Mouse (Mus musculus): Measurements from ENCODE around the gene Col1a1.

Col1a1 gene

DNA sequence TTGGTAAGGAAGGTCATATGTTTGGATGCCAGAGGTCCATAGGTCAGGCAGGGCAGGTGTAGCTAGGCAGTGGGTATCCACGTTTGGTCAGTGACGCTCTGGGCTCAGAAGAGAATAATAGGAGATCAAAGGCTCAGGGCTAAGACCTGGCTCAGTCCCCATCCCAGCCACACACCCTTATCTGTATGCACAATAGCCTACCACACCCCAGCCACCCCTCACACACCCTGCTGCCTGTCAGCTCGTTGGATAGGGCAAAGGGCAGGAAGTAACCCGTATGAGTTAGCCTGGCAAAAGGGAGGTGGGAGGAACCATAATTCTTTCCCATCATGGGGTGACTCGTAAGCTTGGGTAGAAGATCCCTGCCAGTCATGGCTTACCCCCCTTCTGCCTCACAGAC lies 61.6 kb downstream of the Col1a1 start:
- no peak for DNase-seq

DNA sequence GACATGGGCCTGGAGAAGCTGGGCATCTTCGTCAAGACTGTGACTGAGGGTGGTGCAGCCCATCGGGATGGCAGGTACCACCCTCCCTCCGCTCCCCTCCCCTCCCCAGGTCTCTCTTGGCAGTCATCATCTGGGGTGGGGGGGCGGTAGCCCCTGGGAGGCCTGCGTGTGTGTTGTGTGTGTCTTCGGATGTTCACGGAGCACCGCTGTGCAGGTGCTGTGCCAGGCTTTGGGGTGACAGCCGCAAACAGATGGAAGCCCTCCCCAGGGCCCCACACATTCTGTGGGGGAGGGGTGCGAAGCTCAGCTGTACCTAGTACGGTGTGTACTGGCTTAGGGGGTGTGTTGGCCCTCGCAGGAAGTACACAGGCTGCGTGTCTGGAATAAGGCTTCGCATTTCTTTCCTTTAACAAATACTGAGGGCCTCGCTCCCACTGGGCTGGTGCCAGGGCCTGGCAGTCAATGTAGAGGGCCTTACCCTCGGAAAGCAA lies 62.1 kb downstream of the Col1a1 start:
- DNase-seq: peak; percentile 80

DNA sequence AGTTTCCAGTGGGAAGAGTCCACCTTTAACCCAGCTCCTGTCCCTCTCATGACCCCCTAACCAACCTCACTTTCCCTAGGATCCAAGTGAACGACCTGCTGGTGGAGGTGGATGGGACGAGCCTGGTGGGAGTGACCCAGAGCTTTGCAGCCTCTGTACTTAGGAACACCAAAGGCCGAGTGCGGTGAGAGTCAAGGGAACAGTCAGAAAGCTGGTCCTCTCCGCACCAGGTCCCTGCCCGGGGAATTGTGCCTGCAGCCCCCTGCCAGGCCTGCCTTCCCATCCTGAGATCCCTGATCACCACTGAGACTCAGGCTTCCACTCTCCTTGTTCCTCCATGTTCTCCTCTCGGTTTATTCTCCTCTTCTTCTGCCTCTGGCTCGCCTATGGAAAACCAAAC lies 64.1 kb downstream of the Col1a1 start:
- DNase-seq: no peak

DNA sequence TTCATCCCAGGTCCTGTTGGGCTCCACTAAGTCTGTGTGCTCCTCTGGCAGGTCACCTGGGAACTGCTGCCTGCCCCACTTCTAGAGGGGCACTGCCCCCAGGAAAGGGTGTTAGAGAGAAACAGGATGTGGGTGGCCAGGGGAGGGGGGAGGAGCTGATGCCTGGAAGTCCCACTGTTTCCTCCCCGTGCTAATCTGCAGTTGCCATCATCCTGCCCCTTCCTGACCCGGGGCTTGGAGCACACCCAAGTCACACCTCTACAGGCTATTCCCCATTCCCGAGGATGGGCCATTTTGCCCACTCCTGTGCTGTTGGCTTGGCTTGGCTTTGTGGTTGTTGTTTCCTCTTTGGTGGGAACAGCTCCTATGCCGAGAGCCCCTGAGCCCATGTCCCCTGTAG lies 64.5 kb downstream of the Col1a1 start:
- DNase-seq: no peak

DNA sequence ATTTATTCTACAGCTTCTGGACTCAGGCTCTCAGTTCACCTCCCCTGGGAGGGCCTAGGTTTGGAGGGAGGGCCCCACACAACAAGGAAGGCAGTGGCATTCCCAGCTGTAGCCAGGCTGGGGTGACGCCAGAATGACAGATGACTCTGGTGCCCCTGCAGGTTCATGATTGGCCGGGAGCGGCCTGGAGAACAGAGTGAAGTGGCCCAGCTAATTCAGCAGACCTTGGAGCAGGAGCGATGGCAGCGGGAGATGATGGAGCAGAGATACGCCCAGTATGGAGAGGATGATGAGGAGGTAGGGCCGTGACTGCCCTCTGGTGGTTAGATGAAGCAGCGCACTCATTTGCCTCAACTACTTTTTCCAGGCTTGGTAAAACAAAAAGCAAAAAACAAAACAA lies 65.0 kb downstream of the Col1a1 start:
- DNase-seq: peak; percentile 66

DNA sequence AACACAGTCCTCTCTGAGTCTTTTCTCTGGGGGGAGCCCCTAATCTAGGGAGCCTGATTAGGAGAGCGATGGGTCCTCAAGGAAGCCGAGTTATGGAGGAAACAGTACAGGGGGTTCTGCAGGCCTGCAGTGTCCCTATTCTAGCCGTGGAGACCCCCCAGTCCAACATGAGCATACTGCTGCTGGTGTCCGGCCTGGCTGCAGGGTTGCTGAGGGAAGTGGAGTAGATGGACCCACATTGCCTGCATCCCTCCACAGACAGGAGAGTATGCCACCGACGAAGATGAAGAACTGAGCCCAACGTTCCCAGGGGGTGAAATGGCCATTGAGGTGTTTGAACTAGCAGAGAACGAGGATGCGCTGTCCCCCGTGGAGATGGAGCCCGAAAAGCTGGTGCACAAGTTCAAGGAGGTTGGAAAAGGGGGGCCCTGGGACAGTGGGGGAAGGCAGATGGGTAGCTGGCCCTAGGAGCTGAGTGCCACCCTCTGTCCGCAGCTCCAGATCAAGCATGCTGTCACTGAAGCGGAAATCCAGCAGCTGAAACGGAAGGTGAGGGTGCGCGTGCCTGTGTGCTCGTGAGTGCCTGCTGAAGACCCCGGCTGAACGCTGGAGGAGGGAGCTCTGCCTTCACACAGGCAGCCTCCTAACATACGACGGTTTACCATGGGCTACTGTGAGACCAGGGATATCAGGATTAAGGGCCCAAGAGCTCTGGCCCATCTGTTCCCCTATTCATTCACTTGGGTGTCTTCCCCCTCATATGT lies 65.7 kb downstream of the Col1a1 start:
- DNase-seq: no peak
